Mouse (Mus musculus) fat pad, adult 2 months (tissue): ENCODE data around the gene Gm49510.

Source experiments
- DNase-seq: peaks from one replicate; pipeline ENCODE4 v3.0.0-alpha.2; 2011; ENCODE audit warnings: low read depth, low spot score; ENCODE audit errors: extremely low read depth

Gene Gm49510

DNA sequence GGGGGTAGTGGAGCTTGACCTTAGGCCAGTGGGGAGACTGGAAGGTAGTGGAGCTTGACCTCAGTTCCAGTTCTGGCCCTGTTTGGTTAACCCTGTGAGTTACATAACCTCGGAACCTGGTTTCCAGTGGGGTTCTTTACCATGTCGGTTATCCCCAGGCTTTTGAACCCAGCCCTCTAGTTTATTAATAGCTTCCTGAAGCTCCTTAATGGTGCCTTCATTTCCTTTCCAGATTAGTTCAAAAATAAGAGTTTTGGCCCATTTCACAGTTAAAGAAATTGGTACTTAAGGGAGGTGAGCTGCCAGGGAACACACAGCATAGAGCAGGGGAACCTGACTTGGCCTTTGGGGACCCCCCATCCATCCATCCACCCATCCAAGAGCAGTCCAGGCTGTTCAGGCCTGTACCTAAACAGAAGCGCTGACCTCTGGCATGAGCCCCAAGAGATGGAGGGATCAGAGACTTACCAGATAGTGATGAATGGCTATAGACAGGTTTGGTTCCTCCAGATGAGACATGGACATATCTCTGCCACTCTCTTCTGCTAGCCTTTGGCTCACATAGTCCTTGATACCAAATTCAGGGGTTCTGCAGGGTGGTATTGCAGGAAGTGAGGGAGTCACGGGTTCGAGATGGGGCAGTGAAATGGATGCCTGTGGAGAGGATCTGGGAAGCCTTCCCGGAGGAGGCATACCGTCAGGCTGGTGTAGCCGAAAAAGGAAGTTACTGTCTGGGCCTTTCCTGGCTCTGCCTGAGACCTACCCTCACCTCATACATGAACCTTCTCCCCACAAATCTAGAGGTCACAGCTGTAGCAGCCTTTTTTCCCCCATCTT, 15.6 kb downstream of the Gm49510 start:
- no peak for DNase-seq

DNA sequence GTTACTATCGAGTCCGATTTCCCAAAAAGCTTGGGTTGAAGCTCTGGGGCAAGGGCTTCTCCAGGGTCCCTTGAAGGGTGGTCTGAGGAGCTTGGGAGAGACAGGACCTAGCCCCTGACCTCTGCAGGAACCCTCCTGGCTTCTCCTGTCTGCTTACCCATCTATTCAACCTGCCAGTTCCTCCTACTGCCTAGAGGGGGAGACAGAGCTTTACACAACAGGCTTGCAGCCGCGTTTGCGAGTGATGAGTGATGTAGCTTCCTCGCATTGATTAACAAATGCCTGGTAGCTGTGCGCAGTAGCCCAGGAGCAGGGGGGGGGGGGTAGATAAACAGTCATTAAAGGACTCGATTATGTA, 16.2 kb downstream of the Gm49510 start:
- no peak for DNase-seq

DNA sequence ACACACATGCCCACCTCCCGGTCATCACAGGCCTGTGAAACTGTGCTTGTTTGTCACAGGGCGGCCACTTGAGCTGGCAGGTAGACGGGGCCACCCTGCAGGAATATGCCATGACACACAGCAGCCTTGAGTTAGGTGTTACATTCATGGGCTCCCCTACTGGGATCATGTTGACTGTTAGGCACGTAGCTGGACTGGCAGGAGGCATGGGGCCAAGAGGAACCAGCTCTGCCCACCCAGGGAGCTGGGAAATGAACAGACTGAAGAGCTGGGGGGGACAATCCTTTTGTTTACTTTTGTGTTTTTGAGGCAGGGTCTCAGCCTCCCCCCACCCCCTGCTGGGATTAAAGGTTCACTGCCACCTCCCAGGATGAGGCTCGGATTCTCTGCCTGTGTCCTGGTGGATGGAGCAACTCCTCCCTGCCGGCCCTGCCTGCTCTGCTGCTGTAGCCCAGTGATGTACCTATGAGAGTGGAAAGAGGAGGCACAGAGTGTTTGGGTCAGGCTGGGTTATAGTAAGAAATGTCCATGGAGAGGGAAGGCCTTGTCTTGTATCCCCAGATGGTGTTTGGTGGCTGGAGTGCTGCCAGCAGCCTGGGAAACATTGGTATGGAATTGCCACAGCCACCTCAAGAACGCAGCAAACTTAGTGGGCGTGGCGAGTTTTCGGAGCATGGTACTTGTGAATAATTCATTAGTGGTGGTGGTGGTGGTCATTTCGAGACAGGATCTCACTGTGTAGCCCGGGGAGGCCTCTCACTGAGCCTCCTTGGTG, 16.8 kb downstream of the Gm49510 start:
- DNase-seq = no peak

DNA sequence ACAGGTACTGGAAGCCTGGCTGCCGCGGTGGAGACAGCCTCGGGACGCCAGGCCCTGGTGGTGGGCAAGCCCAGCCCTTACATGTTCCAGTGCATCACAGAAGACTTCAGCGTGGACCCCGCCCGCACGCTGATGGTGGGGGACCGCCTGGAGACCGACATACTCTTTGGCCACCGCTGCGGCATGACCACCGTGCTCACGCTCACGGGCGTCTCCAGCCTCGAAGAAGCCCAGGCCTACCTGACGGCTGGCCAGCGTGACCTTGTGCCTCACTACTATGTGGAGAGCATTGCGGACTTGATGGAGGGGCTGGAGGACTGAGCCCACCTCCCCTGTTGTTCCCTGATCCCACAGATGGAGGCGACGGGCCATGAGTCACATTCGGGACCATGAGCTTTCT, 18.7 kb downstream of the Gm49510 start:
- DNase-seq = no peak

DNA sequence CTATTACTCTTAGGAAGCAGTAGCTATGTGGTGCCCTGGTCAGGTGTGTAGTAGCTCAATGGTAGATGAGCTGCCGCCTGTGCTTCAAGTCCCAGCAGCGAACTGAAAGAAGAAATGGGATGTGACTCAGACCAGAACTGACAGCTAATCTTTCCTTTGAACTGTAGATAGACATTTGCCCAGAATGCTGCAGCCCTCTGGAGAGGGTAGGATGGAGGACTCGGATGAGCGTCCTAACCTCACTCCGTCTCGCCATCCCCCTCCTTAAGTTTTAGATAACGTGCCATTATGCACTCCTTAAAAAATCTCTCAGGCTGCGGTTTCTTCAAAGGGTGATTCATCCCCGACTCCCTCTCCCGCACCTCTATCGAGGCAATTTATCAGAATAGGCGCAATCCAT, 20.4 kb downstream of the Gm49510 start:
- no peak for DNase-seq

DNA sequence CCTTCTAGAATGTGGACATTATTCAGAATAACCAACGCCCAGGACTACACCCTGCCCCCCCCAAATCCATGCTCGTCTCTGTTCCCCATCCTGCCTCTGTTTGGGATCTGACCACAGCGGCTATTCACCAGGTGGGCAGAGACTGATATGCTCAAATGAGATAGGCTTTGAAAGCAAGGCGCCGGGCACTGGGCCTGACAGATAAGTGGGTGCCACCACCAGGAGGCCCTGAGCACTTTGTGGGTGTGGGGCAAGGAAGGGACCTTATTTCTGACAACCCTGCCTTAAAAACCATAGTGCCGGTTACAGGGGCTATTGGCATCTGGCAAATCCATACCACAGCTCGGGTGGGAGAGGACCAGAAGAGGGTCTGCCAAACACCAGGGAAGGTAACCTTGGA, 23.2 kb downstream of the Gm49510 start:
- no peak for DNase-seq

DNA sequence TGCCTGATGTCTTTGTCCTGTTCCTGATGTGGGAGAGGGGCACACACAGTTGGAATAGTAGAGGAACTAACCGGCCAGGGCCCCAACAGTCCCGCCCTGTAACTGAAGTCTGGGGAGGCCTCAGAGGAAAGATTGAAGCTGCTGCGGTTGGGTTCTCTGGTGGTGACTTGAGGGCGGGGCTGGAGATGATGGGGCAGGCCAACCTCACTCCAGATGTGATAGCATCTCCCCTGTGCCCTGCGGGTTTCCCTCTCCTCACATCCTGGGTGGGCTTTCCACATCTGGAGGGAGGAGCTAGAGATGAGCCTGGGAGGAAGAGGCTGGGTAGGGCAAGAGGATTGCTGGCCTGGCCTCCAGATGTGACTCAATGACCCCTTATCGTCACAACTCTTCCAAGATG, 24.1 kb downstream of the Gm49510 start:
- no peak for DNase-seq

DNA sequence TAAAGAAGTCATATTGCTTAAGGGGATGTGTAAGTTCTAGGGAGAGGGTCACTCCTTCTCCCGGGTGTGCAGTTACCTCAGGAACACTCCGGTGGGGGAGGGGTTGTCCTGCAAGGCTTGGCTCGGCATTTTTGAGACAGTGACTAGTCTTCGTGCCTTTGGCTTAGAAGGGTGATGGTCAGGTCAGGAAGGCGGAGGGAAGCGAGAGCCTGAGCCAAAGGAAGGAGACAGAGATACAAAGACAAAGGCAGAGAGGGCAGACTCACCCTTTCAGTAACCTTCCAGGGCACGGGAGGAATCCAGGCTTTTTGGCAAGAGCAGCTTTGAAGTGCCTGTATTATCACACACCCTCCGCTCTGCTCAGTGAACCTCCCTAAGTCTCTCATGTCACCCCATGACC, 25.7 kb downstream of the Gm49510 start:
- DNase-seq = no peak

DNA sequence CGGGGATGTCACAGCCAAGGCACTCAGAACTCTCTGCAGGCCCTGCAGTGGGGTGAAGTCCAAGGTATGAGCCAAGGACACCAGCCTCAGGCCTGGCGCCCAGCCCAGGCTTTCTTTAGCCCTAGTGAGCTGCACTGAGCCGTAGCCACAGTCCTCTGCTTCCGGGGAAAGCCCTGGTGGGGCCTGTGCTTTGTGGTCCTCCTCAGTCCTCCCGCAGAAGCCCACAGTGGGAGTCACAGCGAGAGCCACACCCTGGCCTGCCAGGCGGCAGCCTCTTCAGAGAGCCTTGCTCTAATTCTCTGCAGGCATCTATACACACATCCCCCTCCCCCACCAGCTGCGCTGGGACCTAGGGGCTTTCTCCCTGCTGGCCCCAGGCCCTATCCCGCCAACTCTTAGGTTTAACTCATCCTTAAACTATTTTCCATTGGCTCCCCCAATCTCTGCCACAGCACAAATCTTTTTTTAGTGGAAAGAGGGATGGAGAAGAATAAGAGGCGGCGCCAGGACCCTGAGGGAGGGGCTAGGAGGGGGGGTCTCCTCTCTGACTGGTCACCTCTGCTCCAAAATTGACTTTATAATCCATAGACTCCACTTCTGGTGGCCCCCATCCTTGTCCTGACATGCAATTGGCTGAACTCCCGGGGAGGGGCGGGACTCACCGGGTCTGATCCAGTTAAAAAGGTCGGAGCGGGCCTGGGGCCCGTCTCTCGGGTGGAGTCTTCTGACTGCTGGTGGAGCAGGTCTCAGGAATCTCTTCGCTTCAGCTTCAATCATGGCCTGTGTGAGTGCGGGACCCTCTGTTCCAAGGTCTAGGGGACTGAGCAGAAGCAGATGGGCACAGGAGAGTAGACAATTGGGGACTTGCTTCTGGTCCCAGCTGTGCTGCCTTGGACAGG, 26.8 kb downstream of the Gm49510 start, which contains the start of gene Lgals1:
Gene Lgals1 (plus strand): TSS at position 705 of the 899 bp plus-strand sequence.
- no peak for DNase-seq

DNA sequence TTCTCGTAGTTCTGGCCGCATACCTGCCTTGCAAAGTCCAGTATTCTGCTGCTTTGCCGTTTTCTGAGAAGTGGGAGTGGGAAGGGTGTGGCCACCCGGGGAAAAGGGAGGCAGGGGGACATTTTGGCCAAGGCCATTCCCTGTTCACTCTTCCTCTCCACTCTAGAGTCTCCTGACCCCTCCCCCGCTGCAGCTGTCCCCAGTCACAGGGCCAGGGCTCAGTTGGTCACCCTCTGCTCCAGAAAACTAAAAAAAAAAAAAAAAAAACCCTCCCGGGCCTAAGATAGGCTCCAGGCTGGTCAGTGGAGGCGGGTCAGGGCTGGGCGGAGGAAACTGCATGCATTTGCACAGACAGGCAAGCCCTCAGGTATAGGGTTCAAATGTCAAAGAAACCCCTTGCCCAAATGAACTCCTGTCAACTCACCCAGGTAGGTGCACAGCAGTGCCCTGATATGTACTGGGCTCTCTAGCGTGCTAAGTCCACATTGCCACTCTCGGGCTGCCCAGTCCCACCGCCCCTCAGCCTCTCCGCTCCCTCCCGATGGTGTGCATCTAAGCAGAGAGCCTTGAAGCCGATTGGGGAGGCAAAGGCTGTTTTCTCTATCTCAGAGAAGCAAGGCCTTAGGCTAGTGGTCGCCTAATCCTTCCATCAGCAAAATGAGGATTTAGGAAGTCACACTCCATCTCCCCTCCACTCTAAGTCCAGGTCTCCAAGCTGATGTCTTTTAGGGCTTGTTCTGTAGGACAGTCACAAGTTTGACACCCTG, 27.7 kb downstream of the Gm49510 start:
- no peak for DNase-seq

DNA sequence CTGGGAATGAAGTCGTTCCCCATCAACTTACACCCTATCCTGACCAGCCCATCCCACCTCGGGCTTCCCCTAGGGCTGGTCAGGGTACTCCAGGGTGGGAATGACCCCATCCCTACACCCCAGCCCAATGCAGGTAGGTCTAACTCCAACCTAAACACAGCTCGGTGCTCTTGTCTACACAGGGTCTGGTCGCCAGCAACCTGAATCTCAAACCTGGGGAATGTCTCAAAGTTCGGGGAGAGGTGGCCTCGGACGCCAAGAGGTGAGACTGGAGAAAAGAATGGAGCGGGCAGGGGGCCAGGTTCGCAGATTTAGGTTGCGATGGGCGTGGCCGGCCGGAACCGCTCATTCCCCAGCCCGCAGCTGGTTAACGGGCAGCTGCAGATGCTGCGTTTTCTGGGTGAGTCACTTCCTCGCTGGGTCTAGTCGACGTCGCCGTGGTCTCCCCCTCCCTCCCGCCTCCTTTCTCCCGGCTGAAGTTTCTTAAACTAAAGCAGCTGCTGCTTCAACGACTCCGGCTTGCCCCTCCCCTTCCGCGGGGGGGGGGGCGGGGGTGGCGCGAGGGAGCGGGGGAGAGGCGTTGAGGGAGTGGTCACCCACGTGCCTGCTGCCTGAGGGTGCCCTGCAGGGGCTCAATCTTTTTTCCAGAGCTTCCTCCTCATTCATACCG, 28.5 kb downstream of the Gm49510 start:
- DNase-seq = no peak

DNA sequence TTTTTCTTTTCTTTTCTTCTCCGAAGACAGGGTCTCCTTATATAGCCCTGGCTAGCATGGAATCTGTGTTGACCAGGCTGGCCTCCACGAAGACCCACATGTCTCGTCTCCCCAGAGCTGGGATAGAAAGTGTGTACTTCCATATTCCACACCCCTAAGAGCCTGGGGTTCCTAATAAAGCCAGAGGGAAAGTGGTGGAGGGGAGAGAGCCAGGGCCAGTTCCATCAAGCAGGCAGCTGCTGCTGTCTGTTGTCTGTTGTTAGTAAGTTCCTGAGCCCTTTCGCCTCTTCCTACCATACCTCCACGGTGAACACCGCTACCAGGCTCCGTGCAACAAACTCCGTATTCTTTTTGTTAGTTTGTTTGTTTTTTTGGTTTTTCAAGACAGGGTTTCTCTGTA, 29.1 kb downstream of the Gm49510 start:
- no peak for DNase-seq

DNA sequence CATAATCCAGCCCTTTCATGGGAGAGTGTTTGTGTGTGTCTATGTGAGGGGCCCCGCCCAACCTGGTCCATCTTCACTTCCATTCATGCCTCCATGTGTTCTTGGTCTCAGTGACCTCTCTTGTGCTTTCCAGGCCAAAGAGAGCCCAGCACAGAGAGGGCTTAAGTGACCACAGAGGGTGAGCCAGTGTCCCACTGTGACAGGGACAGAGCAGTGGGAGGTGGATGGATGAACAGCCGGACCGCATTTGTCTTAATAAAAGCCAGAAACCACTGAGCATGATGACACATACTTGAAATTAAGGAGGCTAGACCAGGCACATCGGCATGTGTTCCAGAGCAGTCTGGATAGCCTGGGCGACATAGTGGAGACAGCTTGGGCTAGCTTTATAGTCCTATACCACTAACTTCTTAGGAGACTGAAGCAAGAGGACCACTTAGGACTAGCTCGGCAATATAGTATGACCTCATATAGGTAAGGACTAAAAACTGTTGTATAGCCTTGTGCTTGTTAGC, 30.8 kb downstream of the Gm49510 start:
- DNase-seq = no peak

DNA sequence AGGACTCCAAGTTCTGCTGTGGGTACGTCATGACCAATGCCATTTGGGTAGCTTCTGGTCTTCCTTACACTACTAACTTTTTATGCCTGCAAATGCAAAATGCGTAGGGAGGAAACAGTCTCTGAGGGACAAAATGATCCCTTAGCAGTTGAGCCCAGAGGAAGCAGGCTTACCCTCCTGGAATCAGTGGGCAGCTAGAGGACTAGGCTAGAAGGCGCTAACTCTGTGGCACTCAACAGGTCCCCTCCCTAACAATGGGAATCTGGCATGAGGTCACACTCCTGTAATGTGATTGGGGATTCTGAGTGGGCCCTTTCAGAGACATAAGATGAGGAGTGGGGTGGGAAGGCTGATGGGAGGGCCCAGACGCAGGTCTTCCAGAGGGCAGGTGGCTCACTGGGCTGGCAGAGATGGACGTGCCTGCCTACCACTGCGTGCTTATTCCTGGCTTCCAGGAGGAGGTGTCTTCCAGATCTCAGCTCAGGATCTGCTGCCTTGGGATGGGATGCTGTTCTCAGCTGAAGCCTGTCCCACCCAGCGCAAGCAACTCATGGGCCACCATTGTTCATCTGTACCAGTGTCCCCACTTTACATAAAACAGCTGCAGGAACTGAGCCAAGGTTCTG, 31.4 kb downstream of the Gm49510 start:
- DNase-seq = no peak

DNA sequence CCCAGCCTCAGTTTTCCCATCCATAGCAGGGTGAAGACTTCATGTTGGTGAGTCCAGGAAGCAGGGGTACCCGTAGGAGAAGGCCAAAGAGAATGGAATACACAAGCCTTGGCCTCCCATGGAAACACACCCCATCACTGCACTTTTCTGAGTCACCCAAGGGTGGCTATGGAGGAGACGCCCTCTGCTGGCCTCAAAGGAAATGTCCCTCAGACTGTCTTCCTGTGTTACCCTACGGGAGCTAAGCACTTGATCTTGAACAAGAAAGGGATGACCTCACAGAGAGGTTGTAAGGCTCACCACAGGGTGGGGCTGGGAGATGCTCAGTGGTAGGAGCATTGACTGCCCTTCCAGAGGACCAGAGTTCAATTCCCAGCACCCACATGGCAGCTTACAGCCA, 32.1 kb downstream of the Gm49510 start:
- no peak for DNase-seq

DNA sequence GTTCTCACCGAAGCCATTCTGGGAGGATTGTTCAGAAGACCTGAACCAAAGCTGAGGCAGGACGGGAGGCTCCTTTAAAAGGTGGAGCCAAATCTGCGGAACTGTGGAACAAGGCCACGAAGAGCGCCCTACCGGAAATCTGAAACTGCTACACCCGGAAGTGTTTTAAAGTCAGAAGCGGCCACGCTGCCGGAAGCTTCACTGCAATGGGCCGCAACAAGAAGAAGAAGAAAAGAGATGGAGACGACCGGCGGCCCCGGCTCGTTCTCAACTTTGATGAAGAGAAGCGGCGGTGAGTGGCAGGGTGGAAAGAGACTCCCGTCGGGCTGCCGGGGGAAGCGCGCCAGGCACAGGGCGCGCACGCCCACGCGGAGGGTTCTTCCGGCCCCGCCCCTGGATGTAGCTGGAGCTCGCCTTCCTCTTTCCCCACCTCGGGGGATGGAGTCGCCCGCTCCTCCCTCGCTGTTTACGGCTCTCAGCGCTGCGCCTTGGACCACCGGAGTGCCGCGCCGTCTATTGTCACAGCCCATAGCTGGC, 35.4 kb downstream of the Gm49510 start, which contains the start of gene Nol12:
Gene Nol12 (plus strand): TSS at position 150 of the 537 bp plus-strand sequence.
- no peak for DNase-seq

DNA sequence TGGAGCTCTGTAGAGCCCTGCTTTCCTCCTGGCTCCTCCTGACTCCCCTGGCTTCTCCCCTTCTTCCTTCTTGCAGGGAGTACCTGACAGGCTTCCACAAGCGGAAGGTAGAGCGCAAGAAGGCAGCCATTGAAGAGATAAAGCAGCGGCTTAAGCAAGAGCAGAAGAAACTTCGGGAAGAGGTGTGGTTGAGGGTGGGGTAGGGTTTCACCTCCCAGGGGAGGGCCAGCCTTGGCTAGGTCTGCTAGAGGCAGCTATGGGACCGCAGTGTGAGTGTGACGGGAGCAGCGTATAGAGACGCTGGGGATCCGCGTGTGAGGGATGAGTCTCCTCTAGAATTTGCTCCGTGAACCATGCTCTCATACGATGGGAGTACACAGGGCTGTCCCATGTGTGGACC, 36.9 kb downstream of the Gm49510 start:
- DNase-seq = no peak

DNA sequence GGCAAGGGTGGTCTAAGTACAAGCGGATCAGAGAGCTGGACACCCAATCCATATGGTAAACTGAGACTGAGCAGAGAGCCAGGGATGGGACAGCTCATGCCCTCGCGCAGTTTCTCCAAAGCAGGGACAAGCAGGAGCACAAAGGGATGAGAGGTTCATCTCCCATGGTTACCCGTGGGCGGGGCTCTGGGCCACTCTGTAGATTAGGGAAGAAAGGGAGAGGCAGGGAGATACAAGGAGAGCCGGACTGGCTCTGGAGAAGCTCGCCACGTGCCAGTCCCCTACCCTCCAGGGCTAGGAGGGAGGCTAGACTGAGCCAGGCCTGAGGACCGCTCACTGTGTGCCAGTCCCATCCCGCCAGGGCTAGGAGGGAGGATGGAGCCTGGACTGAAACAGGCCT, 37.8 kb downstream of the Gm49510 start:
- DNase-seq = no peak

DNA sequence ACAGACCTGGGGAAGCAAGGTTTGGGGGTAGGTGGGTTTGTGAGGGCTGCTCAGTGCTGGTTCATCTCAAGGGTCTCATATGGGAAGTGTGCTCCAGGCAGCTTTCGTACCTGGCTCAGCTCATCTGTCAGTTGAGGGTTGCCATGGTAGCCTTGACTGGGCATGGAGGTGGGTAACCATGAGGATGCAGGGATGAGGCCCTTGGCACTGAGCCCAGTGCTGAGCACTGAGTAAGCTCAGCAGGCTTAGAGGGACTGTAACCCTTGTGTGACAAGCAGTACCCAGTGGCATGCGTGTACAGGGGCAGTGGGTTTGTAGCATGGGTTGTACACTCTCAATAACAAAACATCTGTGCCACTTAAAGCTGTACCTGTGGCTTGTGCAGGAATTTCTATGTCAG, 38.5 kb downstream of the Gm49510 start:
- no peak for DNase-seq
